Mouse (Mus musculus) left cerebral cortex, postnatal 25 days (tissue): ENCODE measurements around the gene Pip5k1c. TPM values are rescaled to one million over a fixed set of nuclear protein-coding genes. Genes with fewer than 3 reads are reported as not detected.

Source experiments
- DNase-seq, 2 experiments: peaks; one replicate each; pipeline ENCODE4 v3.0.0; 2022; ENCODE audit warnings: low spot score in 2 of 2, mixed read lengths in 1 of 2
- intact Hi-C: fragments of 180-260 bp; cut with DNase I; formaldehyde crosslinking; loops from one replicate; pipeline ENCODE4 v1.15.1; 2025
- total RNA-seq, 2 experiments: library from RNA; stranded (reverse); gene quantifications; 2 replicates each; pipeline ENCODE4 v1.2.3; 2021

Gene Pip5k1c
- total RNA-seq, 2 experiments from 2014 or later = 402 to 420 TPM

DNA sequence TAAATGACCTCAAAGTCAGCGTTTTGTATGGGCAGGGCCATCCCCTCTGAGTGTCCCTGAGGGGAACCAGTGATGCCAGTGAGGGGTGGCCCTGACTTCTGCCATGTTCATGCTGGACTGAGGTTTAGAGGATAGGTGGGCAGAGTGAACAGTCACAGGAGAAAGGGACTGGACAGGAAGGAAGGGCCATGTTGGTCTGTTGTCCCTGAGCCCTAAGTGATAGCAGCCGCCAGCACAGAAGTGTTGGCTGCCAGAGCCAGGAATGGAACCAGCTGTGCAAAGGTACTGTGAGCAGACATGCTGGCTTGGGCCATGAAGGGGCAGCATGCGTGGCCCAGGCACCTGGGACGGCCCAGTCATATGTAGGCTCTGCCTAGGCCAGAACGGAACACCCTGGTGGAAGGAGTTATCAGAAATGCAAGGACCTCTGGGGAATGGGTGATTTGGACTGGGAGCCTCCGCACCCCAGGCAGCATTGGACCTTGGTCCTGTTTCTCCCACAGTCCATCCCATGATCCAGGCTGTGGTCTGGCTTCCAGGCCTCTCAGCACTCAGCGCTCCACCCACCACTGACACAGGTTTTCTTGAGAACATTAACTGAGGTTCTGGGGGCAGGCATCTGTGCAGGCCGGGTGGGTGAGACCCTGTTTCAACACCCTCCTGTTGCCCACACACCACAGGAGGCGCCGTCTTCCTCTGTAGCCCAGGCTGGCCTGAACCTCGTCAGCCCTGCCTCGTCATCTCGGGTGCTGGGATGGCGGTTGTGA lies 7.0 kb downstream of the Pip5k1c start:
- intact Hi-C loops = no loop called here
- DNase-seq = no peak

DNA sequence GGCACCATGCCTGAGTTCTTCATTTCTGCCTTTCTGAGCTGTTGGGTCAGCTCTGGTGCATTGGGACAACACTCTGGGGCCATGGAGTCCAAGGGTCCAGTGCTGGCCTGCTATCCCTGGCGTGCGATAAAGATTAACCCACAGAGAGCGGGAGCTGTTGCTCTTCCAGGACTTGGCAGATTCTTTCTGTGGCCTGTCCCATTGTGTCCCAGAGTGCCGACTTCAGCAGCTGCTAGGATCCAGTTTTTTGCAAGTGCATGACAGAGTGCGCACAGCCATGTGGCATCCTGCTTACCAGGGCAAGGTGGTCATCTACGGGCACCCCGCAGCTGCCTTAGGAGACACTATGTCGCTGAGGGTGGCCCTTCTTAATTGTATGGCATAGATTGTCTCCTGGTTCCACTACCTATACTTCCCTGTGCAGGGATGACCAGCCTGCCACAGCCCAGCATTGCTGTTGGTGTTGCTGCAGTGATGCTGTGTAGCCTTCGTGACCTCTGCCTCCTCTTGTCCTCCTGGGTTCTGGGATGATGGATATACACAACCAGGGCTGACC lies 7.7 kb downstream of the Pip5k1c start:
- intact Hi-C loops = no loop called here
- DNase-seq = no peak

DNA sequence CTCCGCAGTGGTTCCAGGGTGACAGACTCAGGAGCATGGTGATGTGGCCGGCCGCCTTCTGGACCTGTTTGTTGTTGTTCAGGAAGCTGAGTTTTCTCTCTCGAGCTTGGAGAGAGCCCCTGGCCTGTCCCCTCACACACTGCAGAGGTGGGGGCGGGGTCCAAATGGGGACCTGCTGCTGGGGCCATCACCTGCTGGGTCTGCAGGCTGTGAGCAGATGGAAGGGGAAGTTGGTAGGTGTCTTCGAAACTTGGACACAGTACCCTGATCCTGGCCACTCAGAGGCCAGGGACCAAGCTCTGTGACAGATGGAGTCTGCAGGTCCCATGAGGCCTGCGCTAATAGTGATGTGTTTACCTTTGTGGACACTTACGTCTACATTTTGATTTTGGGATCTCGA lies 8.6 kb downstream of the Pip5k1c start:
- no peak for DNase-seq
- intact Hi-C loops = no loop called here

DNA sequence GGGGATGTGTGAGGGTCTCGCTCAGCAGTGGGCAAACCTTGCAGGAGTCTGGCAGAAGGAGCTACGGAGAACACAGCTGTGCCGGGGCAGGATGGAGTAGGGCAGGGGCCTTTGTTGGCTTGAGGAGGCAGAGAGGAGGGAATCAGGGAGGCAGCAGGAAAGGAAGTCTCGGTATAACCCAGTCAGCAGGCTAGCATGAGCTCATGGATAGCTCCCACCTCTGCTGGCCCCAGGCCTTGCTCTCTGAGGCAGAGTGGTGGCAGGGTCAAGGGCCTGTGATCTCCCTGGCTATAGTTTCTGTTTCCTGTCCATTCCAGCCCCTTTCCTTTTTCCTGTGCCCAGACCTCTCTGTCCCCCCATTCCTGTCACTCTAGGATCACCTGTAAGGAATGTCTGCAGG lies 9.5 kb downstream of the Pip5k1c start:
- no peak for DNase-seq
- intact Hi-C loops = no loop called here

DNA sequence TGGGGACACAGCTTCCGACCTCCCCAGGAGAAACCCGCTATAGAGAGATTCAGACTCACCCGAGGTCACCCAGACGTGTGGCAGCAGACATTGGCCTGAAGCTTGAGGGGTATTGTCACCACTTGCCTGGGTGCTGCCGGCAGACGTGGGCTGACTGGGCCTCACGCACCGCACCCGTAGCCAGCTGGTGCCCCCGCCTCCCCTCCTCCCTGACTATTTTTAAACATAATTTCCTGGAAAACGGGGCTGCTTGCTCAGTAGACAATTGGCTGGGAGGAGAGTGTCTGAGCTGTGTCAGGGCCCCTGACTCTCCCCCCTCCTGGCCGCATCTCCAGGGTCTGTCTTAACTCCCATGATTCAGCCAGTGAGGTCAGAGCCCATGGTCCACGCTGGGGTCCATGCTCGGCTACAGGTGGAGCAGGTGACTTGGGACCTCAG lies 10.0 kb downstream of the Pip5k1c start:
- intact Hi-C loops = no loop called here

DNA sequence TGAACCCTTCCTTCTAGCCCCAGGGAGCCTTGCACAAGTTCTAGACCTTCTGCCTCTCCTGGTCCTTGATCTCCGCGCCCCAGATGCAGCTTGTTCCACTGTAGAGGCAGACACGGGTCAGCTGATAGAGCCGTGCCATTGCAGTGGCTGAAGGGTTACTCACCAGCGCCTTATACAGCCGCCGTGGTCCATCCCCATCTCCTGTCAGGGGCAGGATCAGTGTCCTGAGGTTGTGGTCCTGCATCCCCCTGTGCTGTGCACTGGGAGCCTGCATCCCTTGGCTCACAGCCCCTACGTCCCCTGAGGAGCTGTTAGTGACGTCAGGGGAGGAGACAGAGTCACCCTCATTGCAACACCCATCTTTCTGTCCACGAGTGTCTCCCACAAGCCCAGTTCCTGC lies 10.5 kb downstream of the Pip5k1c start:
- intact Hi-C loops = no loop called here
- DNase-seq = no peak

More for the DNA sequence above, 10.0 kb downstream of the Pip5k1c start:
- peak; percentile 72 to 91 for DNase-seq

DNA sequence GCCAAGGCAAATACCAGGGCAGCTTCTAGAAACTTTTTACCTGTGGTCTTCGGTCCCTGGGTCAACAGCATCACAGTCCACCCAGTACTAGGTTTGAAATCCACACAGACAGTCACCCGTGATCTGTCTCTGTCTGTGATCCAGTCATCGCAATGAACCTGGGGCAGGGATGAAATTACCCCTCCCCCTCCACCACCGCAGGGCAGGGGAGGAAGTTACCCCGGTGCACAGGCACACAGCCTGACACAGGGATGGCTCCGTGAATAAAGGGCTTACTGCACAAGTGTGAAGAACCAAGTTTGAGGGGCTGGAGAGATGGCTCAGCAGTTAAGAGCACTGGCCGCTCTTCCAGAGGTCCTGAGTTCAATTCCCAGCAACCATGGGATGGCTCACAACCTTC lies 11.0 kb downstream of the Pip5k1c start:
- no peak for DNase-seq
- intact Hi-C loops = no loop called here

DNA sequence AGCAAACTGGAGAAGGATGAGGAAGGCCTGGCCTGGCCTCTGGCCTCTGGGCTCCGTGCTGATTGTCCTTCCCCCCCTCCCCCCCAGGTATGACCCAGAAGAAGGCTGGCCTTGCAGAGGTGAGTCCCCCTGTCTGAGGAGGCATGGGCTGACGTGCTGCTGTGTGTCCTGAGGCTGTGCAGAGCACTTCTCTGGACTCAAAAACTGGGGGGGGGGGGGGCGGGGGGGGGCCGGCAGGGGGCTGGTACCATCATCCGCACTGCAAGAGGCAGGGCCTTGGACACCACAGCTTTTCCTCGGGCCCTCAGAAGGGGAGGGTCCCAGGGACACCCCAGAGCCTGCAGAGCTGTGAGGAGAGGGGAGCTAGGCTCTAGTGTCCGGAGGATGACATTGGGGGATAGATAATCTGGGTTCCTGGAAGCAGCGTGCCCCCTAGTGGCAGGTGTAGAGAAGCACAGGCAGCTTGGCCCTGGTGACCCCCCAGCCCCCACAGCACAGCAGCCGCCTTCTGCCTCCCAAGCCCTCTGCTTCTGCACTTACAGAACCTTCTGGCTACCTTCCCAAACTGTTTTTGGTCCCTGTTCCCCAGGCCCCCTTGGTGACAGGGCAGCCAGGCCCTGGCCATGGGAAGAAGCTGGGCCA lies 12.0 kb downstream of the Pip5k1c start:
- intact Hi-C loops = no loop called here
- peak in 1 of 2 experiments; percentile 55 for DNase-seq

DNA sequence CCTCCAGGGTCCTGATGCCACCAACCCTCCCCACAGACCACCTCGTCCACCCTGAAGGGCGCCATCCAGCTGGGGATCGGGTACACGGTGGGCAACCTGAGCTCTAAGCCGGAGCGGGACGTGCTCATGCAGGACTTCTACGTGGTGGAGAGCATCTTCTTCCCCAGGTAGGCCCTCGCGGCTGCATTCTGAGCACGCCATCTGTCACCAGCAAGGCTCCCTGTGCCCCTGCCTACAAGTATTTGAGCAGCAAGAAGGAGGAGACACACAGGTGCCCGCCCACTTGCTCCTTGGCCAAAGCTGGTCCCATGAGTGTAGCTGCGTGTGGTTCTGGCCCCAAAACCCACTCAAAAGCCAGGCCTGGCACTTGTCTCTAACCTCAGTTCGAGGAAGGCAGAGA lies 12.9 kb downstream of the Pip5k1c start:
- intact Hi-C loops = no loop called here
- DNase-seq = no peak

DNA sequence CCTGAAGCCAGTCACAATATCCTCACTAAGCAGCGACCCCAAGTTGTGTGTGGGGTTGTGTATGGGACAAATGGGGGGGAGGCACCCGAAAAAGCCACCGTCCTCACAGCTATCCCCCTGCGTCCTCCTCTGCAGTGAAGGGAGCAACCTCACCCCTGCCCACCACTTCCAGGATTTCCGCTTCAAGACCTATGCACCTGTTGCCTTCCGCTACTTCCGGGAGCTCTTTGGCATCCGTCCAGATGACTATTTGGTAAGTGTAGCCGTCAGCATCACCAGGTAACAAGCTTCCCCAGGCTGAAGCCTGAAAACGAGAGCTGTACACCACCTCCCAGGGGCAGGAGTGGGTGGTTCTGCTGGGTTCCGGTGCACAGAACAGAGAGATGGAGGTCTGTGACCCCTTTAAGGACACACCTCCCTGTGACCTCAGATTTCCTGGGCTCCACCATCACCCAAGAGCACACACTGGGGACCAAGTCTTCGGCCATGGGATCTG lies 13.5 kb downstream of the Pip5k1c start:
- no peak for DNase-seq
- intact Hi-C loops = no loop called here

DNA sequence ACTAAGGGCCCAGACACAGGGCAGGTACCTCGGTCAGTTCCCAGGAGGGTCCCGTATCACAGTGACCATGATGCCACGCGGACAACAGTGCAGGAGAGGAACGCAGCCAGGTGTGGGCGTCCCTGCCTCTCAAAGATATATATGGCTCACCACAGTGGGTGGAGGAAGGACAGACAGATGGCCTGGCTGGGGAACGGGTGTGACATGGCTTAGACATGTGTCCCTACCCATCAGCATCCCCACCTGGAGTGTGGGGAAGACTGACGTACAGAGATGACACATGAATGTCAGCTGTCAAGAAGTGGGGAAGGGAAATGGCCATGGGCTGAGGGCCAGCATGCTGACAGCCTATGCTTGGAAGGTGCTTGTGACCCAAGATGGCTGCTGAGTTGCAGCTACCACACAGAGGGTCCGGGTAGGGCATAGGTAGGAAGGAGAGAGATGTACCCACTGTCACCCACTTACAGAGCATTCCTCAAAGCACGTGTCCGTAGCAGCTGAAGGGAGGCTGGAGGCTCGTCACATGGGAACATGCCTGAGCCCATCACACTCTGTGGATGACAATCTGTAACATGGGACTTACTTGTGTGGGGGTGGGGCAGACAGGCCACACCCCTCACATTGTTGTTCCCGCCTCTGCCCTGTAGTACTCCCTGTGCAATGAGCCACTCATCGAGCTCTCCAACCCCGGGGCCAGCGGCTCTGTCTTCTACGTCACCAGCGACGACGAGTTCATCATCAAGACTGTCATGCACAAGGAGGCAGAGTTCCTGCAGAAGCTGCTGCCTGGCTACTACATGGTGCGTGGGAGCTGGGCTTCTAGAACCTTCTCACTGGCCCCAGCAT lies 14.3 kb downstream of the Pip5k1c start:
- peak in 1 of 2 experiments; percentile 87 for DNase-seq
- intact Hi-C loops = loop anchor here (1.0 kb wide), 1 partner anchor 14 kb away; no protein-coding TSS in a partner anchor

DNA sequence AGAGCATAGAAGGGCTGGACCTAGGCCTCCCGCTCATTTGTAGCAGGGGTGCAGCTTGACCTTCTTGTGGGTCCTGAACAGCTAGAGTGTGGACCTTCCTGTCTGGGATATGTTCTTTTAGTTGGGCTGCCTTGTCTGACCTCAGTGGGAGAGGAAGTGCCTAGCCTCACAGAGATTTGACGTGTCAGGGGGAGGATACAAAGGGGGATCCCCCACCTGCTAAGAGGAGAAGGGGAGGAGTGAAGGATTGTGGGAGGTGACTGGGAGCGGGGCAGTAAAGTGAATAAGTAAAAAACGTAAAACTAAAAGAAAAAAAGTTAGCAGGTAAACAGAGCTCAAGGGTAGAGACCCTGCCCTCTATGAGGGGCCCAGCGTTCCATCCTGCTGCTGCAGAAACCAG lies 16.8 kb downstream of the Pip5k1c start:
- DNase-seq = no peak
- intact Hi-C loops = no loop called here

DNA sequence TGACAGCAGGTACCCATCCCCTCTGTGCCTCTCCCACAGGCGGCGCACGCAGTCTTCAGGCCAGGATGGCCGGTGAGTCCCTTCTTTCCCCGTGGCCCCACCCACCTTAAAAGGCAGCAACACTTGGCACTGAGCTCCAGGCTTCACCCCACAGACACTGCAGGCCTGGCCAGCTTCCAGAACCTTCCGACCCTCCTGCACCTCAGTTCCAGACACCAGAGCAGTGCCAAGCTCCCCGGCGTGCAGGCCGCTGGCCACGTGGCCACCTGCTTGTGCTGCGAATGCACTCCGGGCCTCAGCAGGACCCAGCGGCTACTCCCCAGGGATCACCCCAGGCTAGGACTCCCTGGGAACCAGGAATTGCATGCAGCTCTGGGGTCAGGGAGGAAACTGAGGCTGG lies 20.8 kb downstream of the Pip5k1c start:
- intact Hi-C loops = no loop called here
- no peak for DNase-seq

DNA sequence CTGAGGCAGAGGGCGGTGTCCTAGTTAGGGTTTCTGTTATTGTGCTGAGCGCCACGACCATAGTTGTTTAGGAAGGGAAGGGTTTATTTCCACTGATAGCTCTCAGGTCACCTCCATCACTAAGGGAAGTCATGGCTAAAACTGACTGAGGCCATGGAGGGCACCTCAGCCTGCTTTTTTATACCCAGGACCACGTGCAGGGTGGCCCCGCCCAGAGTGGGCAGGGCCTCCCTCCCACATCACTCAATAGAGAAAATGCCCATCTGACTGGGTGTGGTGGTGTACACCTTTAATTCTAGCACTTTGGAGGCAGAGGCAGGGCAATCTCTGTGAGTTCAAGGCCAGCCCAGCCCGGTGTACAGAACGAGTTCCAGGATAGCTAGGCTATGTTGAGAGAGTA lies 21.4 kb downstream of the Pip5k1c start:
- DNase-seq = no peak
- intact Hi-C loops = no loop called here

DNA sequence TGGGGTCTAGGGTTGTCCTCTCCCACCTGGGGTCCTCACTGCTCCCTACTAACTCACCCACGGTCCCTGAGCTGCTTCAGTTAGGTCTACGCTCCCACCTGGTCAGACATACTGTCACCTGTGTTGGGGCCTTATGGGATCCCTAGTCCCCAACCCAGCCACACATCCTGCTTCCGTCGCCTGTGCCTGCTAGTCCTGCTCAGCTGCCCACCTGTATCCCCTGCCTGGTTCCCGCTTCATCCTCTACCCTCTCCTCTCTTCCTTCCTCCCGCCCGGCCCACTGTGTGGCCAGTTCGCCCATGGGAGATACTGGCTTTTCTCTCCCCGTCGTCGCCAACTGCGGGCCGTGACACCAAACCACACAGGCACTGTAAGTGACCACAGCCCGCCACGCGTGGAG lies 22.8 kb downstream of the Pip5k1c start:
- no peak for DNase-seq
- intact Hi-C loops = no loop called here

DNA sequence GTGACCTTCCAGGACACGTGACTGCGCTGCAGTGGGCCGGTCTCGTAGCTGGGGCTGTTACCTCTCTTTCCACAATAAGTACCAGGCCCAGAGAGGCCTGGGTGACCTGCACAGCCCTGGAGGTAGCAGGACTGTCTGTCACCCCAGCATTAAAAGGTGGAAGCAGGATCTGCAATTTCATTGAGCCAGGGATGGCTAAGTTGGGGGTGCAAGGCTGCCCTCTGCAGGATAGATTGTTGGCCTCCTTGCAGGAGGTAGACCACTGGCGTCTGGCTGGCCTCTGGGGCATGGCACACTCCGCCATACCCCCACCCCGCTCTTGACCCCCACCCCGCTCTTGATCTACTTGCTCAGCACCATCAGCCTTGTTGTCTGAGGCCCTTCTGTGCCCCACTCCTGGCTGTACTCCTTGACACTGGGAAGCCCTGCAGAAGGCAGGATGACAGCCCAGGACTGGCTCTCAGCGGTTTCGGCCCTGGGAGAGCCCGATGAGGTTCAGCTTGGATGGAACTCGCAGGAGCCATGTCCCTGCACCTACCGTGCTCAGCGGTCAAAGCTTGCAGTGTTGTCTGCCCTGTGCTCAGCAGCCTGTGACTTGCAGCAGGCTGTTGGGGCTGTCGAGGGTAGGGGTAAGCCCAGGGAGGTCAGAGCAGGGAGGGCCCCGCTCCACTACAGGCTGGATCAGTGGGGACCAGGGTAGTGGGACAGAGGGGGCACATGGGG lies 23.7 kb downstream of the Pip5k1c start:
- intact Hi-C loops = loop anchor here (2.0 kb wide), 1 partner anchor 24 kb away; the partner anchor contains the start of gene Pip5k1c

DNA sequence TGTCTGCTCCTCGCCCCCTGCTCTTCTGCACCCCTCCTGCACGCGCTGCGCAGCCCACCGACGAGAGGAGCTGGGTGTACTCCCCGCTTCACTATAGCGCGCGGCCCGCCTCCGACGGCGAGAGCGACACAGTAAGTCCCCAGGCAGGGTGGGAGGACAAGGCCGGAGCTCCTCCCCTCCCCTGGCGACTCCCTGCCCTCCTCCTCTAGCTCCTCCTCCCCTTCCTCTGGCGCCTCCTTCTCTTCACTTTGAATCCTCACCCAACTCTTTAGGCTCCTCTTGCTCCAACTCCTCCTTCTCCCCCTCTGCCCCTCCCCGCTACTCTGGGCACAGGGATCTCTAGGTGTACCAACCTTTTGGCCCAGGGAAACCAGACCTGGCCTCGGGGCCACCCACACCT lies 24.5 kb downstream of the Pip5k1c start:
- DNase-seq = no peak
- intact Hi-C loops = loop anchor here (2.0 kb wide), 1 partner anchor 24 kb away; the partner anchor contains the start of gene Pip5k1c

More for the DNA sequence above, 23.7 kb downstream of the Pip5k1c start:
- peak in 1 of 2 experiments; percentile 30 for DNase-seq

DNA sequence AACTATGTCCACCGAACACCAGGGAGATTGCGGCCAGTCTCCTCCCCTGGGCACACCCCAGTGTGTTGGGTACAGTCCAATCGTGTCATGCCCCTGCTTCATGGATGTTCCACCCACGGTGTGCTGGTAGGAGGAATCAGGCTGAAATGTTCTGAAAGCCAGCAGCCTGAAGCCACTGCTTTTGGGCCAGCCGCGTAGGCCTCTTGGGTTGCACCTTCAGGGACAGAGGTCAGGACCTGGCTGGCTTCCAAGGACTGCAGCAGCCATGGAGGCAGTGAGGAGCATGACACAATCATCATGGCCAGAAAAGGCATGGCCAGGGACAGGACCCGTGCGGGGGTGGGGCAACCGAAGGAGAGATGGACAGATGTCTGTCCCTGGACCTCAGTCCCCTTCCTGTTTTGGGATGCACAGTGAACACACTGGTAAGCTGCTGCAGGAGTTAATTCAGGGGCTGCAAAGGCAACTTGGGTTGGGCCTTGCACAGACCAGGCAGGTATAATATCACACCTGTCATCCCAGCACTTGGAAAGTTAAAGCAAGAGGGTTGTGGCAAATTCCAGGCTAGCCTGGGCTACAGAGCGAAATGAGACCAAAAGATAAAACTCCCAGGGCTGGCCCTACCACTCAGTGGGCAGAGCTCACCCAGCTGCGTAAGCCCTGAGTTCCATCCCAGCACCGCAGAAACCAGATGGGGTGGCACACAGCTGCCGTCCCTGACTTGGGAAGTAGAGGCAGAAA lies 26.0 kb downstream of the Pip5k1c start:
- DNase-seq = no peak
- intact Hi-C loops = no loop called here
